Mouse (Mus musculus): ENCODE results near the gene Pigm.

The Pigm gene

GRCm38 (mm10) chr1:172376198-172376667, at the start of gene Pigm:
Gene Pigm, plus strand, starts transcription at chr1:172376546.
- peak; percentile 98 for ATAC-seq (ENCODE audit: low TSS enrichment)

- no peak for ATAC-seq (ENCODE audit: low TSS enrichment)
Measured at GRCm38 (mm10) chr1:172326684-172327083, 49.7 kb upstream of the Pigm start.

- no peak for ATAC-seq (ENCODE audit: low TSS enrichment)
Measured at GRCm38 (mm10) chr1:172327206-172328001, 48.9 kb upstream of the Pigm start.

GRCm38 (mm10) chr1:172328041-172328440, 48.3 kb upstream of the Pigm start:
- no peak for ATAC-seq (ENCODE audit: low TSS enrichment)

GRCm38 (mm10) chr1:172328461-172328860, 47.9 kb upstream of the Pigm start:
- no peak for ATAC-seq (ENCODE audit: low TSS enrichment)

GRCm38 (mm10) chr1:172329131-172329530, 47.2 kb upstream of the Pigm start, which contains the start of gene Kcnj9:
Gene Kcnj9, minus strand, starts transcription at chr1:172329318.
- ATAC-seq (ENCODE audit: low TSS enrichment), result peak; percentile 58

GRCm38 (mm10) chr1:172329616-172330015, 46.7 kb upstream of the Pigm start:
- ATAC-seq (ENCODE audit: low TSS enrichment), result no peak

- peak; percentile 51 for ATAC-seq (ENCODE audit: low TSS enrichment)
Measured at GRCm38 (mm10) chr1:172331422-172331947, 44.9 kb upstream of the Pigm start.

GRCm38 (mm10) chr1:172332925-172333324, 43.4 kb upstream of the Pigm start:
- no peak for ATAC-seq (ENCODE audit: low TSS enrichment)

- ATAC-seq (ENCODE audit: low TSS enrichment), result no peak
Measured at GRCm38 (mm10) chr1:172333512-172333911, 42.8 kb upstream of the Pigm start.

- ATAC-seq (ENCODE audit: low TSS enrichment), result no peak
Measured at GRCm38 (mm10) chr1:172335804-172336203, 40.5 kb upstream of the Pigm start.

GRCm38 (mm10) chr1:172337411-172338185, 38.7 kb upstream of the Pigm start:
- no peak for ATAC-seq (ENCODE audit: low TSS enrichment)

- ATAC-seq (ENCODE audit: low TSS enrichment), result peak; percentile 79
Measured at GRCm38 (mm10) chr1:172340729-172341321, 35.5 kb upstream of the Pigm start, which contains the start of gene Kcnj10. Gene Kcnj10, plus strand, starts transcription at chr1:172341210.

- ATAC-seq (ENCODE audit: low TSS enrichment), result no peak
Measured at GRCm38 (mm10) chr1:172341386-172341785, 35.0 kb upstream of the Pigm start.

- peak; percentile 43 for ATAC-seq (ENCODE audit: low TSS enrichment)
Measured at GRCm38 (mm10) chr1:172342729-172343128, 33.6 kb upstream of the Pigm start.

- no peak for ATAC-seq (ENCODE audit: low TSS enrichment)
Measured at GRCm38 (mm10) chr1:172343914-172344313, 32.4 kb upstream of the Pigm start.

GRCm38 (mm10) chr1:172344820-172345219, 31.5 kb upstream of the Pigm start:
- no peak for ATAC-seq (ENCODE audit: low TSS enrichment)

- no peak for ATAC-seq (ENCODE audit: low TSS enrichment)
Measured at GRCm38 (mm10) chr1:172346707-172347106, 29.6 kb upstream of the Pigm start.

- ATAC-seq (ENCODE audit: low TSS enrichment), result no peak
Measured at GRCm38 (mm10) chr1:172347382-172347781, 29.0 kb upstream of the Pigm start.

GRCm38 (mm10) chr1:172349504-172349903, 26.8 kb upstream of the Pigm start:
- no peak for ATAC-seq (ENCODE audit: low TSS enrichment)

- ATAC-seq (ENCODE audit: low TSS enrichment), result peak; percentile 66
Measured at GRCm38 (mm10) chr1:172349916-172350812, 26.2 kb upstream of the Pigm start.
